Mouse (Mus musculus): ENCODE measurements around the gene Tut7.

DNA sequence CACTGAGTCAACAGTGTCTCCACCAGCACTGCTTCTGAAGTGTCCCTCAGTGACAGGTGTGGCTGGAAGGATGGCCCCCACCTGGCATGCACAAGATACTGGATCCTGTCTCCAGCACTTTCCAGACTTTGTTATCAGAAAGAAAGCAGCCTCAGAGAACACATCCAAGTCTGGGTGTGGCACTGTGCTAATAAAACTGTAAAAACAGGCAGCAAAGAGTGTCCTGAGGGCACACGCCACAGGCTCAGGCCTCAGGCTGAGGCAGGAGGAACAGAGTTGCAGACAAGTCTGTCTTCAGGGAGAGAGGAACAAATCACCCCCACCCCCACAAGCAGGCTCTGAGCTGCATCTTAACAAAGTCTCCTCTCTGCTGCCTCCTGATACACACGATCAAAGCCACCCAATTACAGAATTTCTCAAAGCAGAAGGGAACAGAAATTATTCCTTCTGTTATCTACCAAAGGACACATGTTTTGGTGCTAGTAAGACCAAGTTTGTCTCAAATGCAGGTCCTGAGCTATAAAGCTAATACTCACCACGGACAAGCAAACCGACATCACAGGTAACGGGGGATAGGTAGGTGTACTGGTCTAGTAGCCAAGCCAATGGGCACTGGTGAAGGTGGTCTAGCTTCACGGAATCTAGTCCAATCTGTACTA lies 27.0 kb downstream of the Tut7 start:
- TF ChIP-seq CTCF (IDR thresholded peaks at IDR 0.05; ENCODE audit: low read depth): peak; percentile 18; the same call in 1 of the 2 replicates
- peak; percentile 96 for TF ChIP-seq EP300 (IDR thresholded peaks at IDR 0.05; ENCODE audit: low read depth)

All from liver, postnatal 0 days (tissue).